Mouse (Mus musculus) left cerebral cortex, postnatal 4 days (tissue): ENCODE measurements at regions not wholly inside any gene's neighbourhood (a gene's known extent, or its start where the extent isn't known, plus 50 kb on each side); places are given as distances from the start of the nearest gene placed in this dataset.

Experiments used
- DNase-seq: peaks from one replicate; pipeline ENCODE4 v3.0.0-alpha.2; 2022
- intact Hi-C: fragments of 180-260 bp; cut with DNase I; formaldehyde crosslinking; loops from one replicate; pipeline ENCODE4 v1.15.1; 2025

GRCm38 (mm10) chr8:50443501-50444165, 1599.9 kb upstream of the Tenm3 start:
- DNase-seq = peak; percentile 0
- intact Hi-C loops = no loop called here
